Mouse (Mus musculus) spleen, adult 2 months (tissue): ENCODE measurements around the gene Ubn2.

Experiments used
- CTCF ChIP-seq: fragments of 200-500 bp; IDR thresholded peaks from 2 replicates; pipeline ENCODE4 v1.5.1; 2011; ENCODE audit warnings: mild to moderate bottlenecking, inconsistent platforms; ENCODE audit not compliant: insufficient read depth, insufficient read length, insufficient replicate concordance; ENCODE audit errors: extremely low read depth
- POLR2A ChIP-seq: fragments of 200-500 bp; IDR thresholded peaks from 2 replicates; pipeline ENCODE4 v1.6.1; 2011; ENCODE audit warnings: low read depth, low read length, inconsistent platforms

GRCm38 (mm10) chr6:38481694-38482371 is 48.1 kb downstream of the Ubn2 start:
- TF ChIP-seq CTCF (no peak), POLR2A (no peak)
